8 mouse cellular contexts compared by ENCODE assay signal in genomic region chr10:93471415-93471814, GRCm38 (mm10). TPM values are rescaled to one million over a fixed set of nuclear protein-coding genes. Genes with fewer than 3 reads are reported as not detected.
DNase-seq lines count a peak whose midpoint lies in the region; ATAC-seq and TF ChIP-seq lines count a peak whose summit lies in the region.

No protein-coding gene starts in this region.

- H3K36me3 ChIP-seq in heart, embryonic 12.5 days, result peaks cover 89% of the 10 kb centered on the region
- H3K36me3 ChIP-seq in intestine, postnatal 0 days (ENCODE audit: control insufficient read depth, insufficient read depth), result peaks cover 81% of the 10 kb centered on the region
- peaks cover 4% of the 10 kb centered on the region for H3K36me3 ChIP-seq in midbrain, embryonic 16.5 days (ENCODE audit: control insufficient read depth, insufficient read depth, low read length)

- no peaks in the 10 kb centered on the region for H3K4me1 ChIP-seq in heart, embryonic 12.5 days (replicated peaks)
- H3K4me1 ChIP-seq in intestine, postnatal 0 days (replicated peaks; ENCODE audit: control insufficient read depth, insufficient read depth, low read length), result no peaks in the 10 kb centered on the region
- H3K4me1 ChIP-seq in midbrain, embryonic 16.5 days (ENCODE audit: control insufficient read depth, insufficient read depth, low read length), result no peaks in the 10 kb centered on the region

- H3K27ac ChIP-seq in heart, embryonic 12.5 days (ENCODE audit: poor library complexity, severe bottlenecking), result no peak overlapping the region
- no peak overlapping the region for H3K27ac ChIP-seq in gastrocnemius, adult 2 months
- H3K27ac ChIP-seq in intestine, postnatal 0 days (ENCODE audit: low read depth, low read length), result no peak overlapping the region
- H3K27ac ChIP-seq in midbrain, embryonic 16.5 days (ENCODE audit: low read length), result no peak overlapping the region

- intact Hi-C loops in gastrocnemius, adult 2 months (cut with DNase I), result loop anchor here (1.0 to 10.0 kb wide), 3 partner anchors 46 to 427 kb away; no protein-coding TSS in a partner anchor
- intact Hi-C loops in left cerebral cortex, postnatal 4 days (cut with DNase I), result loop anchor here (5.0 kb wide), 1 partner anchor 179 kb away; no protein-coding TSS in a partner anchor

- ATAC-seq in heart, embryonic 12.5 days (ENCODE audit: insufficient number of reproducible peaks, low FRiP score), result no peak
- ATAC-seq in intestine, postnatal 0 days, result peak; percentile 61
- ATAC-seq in midbrain, embryonic 16.5 days, result peak; percentile 82; the same call in 1 of the 2 replicates

- no peaks in the 10 kb centered on the region for H3K27me3 ChIP-seq in heart, embryonic 12.5 days (replicated peaks)
- no peaks in the 10 kb centered on the region for H3K27me3 ChIP-seq in intestine, postnatal 0 days (replicated peaks; ENCODE audit: control insufficient read depth, insufficient read depth, low read length)
- no peaks in the 10 kb centered on the region for H3K27me3 ChIP-seq in midbrain, embryonic 16.5 days (ENCODE audit: control insufficient read depth, insufficient read depth, low read depth, low read length)

- peak; percentile 96 for TF ChIP-seq CTCF in gastrocnemius, adult 2 months (IDR thresholded peaks at IDR 0.05)
- TF ChIP-seq CTCF in intestine, postnatal 0 days (IDR thresholded peaks at IDR 0.05; ENCODE audit: low read depth), result peak; percentile 94

- no peak overlapping the region for H3K9ac ChIP-seq in heart, embryonic 12.5 days
- no peak overlapping the region for H3K9ac ChIP-seq in intestine, postnatal 0 days (ENCODE audit: low read depth, low read length)
- no peak overlapping the region for H3K9ac ChIP-seq in midbrain, embryonic 16.5 days (ENCODE audit: low read depth, low read length)

- H3K9me3 ChIP-seq in heart, embryonic 12.5 days (replicated peaks), result no peaks in the 10 kb centered on the region; the same call in 1 of the 2 replicates
- no peaks in the 10 kb centered on the region for H3K9me3 ChIP-seq in intestine, postnatal 0 days (ENCODE audit: control insufficient read depth)
- H3K9me3 ChIP-seq in midbrain, embryonic 16.5 days (replicated peaks; ENCODE audit: control insufficient read depth, low read length, poor library complexity, severe bottlenecking), result no peaks in the 10 kb centered on the region

- peak; percentile 96 for DNase-seq in heart, adult 11 months
- DNase-seq in cerebellum, postnatal 25 days, result peak; percentile 87 to 94
- peak; percentile 90 for DNase-seq in gastrocnemius, adult 2 months
- DNase-seq in left cerebral cortex, postnatal 4 days, result peak; percentile 90
- DNase-seq in spleen, postnatal 36 days (ENCODE audit: low spot score in 2 of 2), result peak; percentile 78 to 81

- 56% methylated on average over 11 of the region's 11 CpGs for WGBS in heart, embryonic 12.5 days
- WGBS in intestine, postnatal 0 days, result 50% methylated on average over 11 of the region's 11 CpGs
- WGBS in midbrain, embryonic 16.5 days, result 47% methylated on average over 11 of the region's 11 CpGs

- no peak overlapping the region for H3K4me2 ChIP-seq in heart, embryonic 12.5 days
- H3K4me2 ChIP-seq in intestine, postnatal 0 days (replicated peaks; ENCODE audit: low read depth), result no peak overlapping the region
- H3K4me2 ChIP-seq in midbrain, embryonic 16.5 days (ENCODE audit: low read length), result no peak overlapping the region

- H3K4me3 ChIP-seq in heart, embryonic 12.5 days, result no peak overlapping the region
- H3K4me3 ChIP-seq in gastrocnemius, adult 2 months, result no peak overlapping the region
- no peak overlapping the region for H3K4me3 ChIP-seq in intestine, postnatal 0 days (ENCODE audit: low read depth, low read length)
- no peak overlapping the region for H3K4me3 ChIP-seq in midbrain, embryonic 16.5 days (ENCODE audit: low read depth, low read length)

RNA-seq across cellular contexts. Expression of gene Hal, which starts 17.2 kb away (rescaled TPM):
- polyA plus RNA-seq in heart, embryonic 12.5 days (2016; fragmentation: Nextera tagmentation; extraction: Ambion mirVana), result not detected in 2 replicates
- under 1 TPM; 0.05 to 0.25 TPM for total RNA-seq in gastrocnemius, adult 2 months (2021)
- polyA plus RNA-seq in intestine, postnatal 0 days (2015; fragmentation: Nextera tagmentation; extraction: Ambion mirVana), result 5.1 and 6.4 TPM in 2 replicates
- under 1 TPM in 1 of 2 experiments, not detected in 1; 0.28 TPM for total RNA-seq in left cerebral cortex, postnatal 4 days (2021)
- polyA plus RNA-seq in midbrain, embryonic 16.5 days (2015; fragmentation: Nextera tagmentation; extraction: Ambion mirVana), result 0.17 TPM in 1 of 2 replicates, not detected in the other

RNA-seq across cellular contexts. Expression of gene Lta4h, which starts 18.2 kb away (rescaled TPM):
- 303 and 305 TPM in 2 replicates for polyA plus RNA-seq in heart, embryonic 12.5 days (2016; fragmentation: Nextera tagmentation; extraction: Ambion mirVana)
- total RNA-seq in gastrocnemius, adult 2 months (2021), result 10 to 100 TPM; 25.4 to 26.7 TPM
- 246 and 259 TPM in 2 replicates for polyA plus RNA-seq in intestine, postnatal 0 days (2015; fragmentation: Nextera tagmentation; extraction: Ambion mirVana)
- total RNA-seq in left cerebral cortex, postnatal 4 days (2021), result 10 to 100 TPM; 72.9 to 83.9 TPM
- polyA plus RNA-seq in midbrain, embryonic 16.5 days (2015; fragmentation: Nextera tagmentation; extraction: Ambion mirVana), result 87.7 and 95.3 TPM in 2 replicates
